Mouse (Mus musculus) c-Kit-negative CD71-positive TER-119-positive erythroid progenitor cells, embryonic 14.5 days (primary cell): ENCODE results near the gene Ushbp1.
"Not testable (repeated sequence)": the region's sequence is repeated elsewhere in the genome, so short reads cannot be mapped to it uniquely, and the experiment has no call there.

Source experiments
- DNase-seq: peaks from one replicate; pipeline ENCODE4 v3.0.0-alpha.2; 2013; ENCODE audit warnings: low read depth, low spot score

The Ushbp1 gene

DNA sequence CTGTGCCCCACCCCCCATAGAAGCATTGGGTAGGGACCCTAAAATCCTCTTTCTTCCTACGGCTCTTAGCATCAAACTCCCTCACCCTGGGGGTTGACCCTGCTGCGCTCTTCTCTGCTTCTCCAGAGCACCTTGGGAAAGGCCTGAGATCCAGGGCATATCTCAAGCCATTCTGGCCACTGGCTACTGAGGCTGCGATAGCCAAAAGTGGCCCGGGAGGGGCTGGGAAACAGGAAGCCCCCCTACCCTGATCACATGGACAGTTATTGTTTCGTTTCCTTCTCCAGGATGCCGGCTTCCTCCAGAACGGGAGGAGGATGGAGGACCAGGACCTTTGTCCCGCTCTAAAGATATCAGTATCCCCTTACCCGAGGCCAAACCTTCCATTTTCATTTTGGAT, at the start of gene Ushbp1:
TSS of gene Ushbp1 (minus strand) at position 174 of the 400 bp plus-strand sequence.
- no peak for DNase-seq

DNA sequence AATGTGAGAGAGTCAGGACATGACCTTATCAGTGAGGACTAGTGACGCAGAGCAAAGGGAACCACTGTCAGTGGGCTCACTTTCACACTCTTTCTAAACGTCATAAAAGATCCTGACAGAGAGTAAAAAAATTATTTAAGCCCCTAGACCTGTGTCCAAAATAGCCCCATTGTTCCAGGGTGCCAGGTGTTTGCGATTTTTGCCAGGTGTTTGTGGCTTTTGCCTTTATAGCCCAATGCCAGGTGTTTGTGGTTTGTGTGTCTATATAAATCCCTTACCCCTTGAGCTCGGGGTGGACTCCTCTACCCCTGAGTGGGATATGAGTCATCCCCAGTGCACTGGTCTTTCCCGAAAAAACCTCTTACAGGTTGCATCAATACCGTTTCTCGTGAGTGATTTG, 49.5 kb upstream of the Ushbp1 start:
- DNase-seq, result no peak

DNA sequence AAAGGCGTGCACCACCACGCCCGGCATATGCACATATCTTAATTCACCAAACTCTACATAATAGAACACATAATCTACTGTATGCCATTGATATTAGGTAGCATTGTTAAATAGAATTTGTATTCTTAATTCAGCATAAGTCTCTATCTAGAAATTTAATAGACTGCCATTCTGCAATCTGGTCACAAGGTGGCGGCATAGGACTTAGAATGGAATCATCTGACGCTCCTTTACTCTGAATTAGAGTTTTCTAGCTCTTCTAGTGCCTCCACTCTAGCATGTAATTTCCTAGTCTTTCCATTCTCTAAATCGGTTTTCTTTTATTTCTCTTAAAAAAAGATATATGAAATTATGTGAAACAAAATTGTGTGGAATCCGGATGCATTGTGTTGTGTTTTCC, 45.8 kb upstream of the Ushbp1 start:
- DNase-seq, result peak; percentile 54

DNA sequence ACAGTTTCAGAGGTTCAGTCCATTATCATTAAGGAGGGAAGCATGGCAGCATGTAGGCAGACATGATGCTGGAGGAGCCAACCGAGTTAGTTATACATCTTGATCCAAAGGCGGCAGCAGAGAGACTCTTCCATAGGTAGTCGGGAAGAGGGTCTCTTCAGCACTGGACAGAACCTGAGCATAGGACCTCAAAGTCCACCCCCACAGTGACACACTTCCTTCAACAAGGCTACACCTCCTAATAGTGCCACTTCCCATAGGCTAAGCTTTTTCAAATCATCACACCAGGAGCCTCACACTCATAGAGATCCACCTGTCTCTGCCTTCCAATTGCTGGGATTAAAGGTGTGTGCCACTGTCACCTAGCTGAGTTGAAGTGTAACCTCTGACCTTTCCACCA, 41.4 kb upstream of the Ushbp1 start:
- DNase-seq, result no peak

DNA sequence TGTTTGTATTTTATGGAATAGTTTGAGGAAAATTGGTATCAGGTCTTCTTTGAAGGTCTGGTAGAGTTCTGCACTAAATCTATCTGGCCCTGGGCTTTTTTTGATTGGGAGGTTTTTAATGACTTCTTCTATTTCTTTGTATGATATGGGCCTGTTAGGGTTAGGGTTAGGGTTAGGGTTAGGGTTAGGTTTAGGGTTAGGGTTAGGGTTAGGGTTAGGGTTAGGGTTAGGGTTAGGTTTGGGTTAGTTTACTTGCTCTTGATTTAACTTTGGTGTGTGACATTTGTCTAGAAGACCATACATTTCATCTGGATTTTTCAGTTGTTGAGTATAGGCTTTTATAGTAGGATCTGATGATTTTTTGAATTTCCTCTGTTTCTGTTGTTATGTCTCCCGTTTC, 37.3 kb upstream of the Ushbp1 start:
- DNase-seq, result not testable (repeated sequence)

DNA sequence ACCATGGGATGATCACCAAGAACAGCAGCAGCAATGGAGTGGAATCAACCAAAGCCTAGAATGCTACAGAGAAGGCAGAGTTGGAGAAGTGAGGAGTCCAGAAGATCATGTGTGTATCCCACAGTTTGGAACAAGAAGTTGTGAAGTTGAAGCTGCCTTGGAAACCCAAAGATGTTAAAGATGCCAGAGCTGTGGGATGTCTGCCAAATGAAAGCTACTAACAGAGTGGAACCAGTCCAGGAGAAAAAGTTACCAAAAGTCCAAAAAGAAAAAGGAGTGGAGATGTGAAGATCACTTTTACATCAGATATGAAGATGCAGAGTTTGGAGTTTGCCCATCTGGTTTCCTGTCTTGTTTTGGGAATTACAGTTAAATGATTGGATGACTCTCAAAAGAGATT, 26.5 kb upstream of the Ushbp1 start:
- DNase-seq, result no peak

DNA sequence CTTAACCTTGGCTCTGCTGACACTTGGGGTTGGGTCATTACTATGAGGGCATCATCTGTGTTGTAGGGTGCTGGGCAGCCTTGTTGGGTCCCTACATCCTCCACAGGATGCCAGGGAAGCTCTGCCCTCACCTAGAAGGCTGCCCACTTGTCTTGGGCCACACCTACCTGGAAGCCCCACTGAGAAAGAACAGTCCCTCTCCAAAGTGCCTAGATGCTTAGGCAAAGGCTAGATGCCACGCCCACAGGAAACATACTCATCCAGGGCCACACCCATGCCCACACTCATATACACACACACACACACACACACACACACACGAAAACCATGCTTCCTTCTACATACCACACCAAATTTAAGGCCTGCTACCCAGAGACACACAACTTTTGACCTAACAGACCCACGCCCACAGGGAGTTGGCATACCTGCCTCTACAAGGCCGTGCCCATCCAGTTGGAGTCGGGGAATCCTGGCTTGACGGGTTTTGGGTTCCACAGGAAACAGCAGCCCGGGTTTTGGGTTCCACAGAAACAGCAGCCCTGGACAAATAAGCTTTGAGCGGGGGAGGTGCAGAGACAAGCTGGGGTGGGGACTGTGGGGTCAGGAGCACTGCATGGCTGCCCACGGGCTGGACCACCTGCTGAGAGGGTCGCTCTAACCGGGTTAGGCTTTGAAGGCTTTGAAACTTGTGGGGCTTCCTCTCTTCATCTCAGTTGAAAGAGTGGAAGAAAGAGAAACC, 16.1 kb upstream of the Ushbp1 start:
- DNase-seq, result no peak

DNA sequence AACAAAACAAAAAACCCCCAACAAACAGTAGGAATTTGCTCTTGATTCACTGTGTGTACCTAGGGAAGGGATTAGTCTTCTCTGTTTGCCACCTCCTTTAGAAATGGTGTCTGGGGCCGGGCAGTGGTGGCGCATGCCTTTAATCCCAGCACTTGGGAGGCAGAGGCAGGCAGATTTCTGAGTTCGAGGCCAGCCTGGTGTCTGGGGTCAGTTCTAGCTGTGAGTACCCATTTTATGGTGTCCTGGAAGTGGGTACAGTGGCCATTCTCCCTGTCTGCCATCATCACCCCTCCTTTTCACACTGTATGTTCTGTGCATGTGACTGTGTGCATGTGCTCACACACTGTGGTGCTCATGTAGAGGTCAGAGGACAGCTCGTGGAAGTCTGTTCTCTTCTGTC, 12.6 kb upstream of the Ushbp1 start:
- DNase-seq, result no peak

DNA sequence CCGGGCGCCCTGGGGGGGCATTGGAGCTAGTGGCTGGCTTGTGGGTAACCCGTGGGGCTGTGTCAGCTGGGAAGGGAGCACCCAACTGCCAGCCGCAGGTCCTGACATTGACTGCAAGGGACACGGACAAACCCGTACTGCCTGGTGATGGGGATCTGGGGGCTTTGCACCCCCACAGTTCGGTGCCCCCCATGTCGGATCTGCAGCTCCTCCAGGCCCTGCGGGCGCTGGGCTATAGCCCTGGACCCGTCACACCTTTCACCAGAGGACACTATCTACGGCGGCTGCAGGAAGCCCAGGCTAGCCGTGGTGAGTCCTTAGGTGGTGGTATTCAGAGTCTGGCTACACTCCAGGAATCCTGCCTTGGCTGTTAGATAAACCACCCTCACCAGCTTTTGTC, 11.8 kb upstream of the Ushbp1 start:
- DNase-seq, result no peak

DNA sequence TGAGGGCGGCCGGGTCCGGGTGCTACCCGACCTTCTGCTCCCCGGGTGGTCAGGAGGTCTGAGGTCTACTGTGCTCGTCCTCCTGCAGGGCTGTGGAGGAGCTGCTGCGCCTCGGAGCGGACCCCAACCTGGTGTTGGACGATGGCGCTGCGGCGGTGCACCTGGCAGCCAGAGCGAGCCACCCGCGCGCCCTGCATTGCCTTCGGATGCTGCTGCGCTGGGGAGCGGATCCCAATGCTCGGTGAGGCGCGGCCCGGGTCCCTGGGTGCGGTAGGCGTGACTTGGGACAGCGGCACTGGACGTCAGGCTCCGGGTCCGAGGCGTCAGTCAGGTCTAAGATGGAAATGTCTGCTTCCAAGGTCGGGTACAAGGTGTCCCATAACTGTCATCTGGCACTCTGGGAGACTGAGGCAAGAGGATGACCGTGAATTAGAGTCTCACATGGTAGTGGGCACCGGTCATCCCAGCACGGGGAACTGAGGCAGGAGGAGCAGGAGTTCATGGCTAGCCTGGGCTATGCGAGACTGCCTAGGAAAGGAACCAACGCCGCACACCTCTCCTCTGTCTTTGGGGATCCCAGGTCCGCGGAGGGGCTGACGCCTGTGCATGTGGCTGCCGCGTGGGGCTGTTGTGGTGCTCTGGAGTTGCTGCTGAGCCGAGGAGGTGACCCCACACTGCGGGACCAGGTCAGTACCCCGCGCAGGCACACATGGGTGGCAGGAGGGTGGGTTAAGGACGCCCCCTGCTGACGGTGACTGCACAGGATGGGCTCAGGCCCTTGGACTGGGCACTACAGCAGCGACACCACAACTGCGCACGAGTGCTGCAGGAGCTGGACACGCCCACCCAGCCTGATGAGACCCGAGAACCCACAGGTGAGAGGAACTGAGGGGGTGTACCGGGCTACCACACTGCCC, 10.8 kb upstream of the Ushbp1 start:
- DNase-seq, result peak; percentile 54

DNA sequence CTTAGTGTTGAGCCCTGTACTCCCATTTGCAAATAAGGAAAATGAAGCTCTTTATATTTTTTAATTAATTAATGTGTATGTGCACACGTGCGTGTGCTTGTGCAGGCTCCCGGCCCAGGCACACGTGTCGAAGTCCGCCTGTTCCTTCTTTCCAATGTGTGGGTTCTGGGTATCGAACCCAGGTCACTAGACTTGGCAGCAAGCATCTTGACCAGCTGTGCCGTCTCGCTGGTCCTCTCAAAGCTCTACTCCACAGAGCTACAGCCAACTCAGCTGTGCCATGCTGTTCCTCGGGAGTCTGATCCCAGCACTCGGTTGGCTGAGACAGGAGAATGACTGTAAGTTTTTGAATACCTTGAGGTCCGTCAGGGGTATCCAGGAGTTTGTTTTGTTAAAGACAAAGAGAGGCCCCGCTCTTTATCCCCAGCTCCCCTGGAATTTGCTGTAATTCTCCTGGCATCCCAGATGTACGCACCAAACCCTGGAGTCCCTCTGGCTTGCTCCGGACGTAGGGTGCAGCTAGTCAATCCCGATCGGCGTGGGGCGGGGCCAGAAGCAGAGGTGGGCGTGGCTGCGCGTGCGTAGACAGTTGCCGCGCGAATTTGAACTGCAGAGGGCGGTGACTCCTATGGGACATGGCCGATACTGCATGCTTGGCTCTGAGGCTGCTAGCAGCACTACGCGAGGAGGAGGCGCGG, 9.9 kb upstream of the Ushbp1 start, which contains the start of gene Ankle1:
TSS of gene Ankle1 (plus strand) at position 610 of the 698 bp plus-strand sequence.
- peak; percentile 93 for DNase-seq

DNA sequence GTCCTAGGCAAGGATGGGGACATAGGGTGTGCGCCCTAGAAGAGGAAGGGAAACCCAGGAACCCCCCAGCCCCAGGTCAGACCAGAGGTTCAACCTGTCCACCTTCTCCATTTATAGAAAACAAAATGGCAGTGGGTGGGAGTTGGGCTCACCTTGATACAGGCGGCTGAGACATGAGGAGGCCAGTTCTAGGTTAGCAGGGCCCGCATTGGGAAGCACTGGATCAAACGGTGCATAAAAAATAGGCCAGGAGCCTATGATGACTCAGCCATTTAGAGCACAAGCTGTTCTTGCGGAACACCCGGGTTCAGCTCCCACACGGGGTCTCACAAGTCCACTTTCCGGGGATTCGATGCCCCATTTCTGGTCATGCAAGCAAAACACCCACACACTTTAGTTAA, 9.3 kb upstream of the Ushbp1 start:
- DNase-seq, result peak; percentile 25

DNA sequence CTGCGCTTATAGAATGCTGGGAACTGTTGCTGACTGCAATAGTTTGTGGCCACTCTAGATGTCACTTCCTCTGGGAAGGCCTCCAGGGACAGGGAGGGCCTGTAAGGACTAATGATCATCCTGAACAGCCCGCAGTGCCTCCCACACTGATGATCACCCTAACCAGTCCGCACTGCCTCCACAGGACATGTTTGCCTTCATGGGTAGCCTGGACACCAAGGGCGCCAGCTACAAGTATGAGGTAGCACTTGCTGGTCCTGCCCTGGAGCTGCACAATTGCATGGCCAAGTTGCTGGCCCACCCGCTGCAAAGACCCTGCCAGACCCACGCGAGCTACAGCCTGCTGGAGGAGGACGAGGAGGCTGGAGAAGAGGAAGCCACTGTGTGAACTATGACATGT, 8.4 kb upstream of the Ushbp1 start:
- DNase-seq, result no peak

DNA sequence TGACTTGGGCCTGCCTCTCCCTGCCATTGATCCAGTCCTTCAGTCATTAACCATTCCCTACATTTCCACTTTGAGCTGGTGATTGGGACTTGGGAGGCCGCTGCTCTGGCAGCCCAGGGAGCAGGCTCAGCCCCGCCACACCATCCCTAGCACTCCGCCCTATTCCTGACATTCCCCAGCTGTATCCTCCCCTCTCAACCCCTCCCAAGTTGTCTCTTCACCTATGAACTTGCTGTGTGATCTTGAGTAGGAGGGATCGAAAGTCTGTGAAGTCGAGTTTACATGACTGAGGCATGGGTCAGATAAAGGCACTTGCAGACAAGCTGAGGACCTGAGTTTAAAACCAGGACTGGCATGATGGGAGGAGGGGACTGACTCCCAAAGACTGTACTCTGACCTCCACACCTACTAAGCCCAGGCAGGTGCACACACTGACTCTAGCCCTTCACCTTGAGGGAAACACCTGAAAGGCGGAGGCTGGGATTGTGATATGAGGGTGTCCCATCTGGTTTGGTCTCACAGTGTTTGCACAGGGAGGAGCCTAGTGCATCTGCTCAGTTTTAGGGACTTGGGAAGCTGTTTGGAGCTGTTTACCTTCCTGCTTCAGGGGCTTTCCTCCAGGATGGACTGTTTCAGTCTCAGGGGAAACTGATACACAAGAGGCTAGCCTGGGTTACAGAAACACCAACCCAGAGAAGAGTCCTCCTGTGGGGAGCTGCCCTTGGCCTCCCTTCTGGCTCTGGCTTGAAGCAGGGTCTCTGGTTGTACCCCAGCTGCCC, 7.7 kb upstream of the Ushbp1 start:
- no peak for DNase-seq

DNA sequence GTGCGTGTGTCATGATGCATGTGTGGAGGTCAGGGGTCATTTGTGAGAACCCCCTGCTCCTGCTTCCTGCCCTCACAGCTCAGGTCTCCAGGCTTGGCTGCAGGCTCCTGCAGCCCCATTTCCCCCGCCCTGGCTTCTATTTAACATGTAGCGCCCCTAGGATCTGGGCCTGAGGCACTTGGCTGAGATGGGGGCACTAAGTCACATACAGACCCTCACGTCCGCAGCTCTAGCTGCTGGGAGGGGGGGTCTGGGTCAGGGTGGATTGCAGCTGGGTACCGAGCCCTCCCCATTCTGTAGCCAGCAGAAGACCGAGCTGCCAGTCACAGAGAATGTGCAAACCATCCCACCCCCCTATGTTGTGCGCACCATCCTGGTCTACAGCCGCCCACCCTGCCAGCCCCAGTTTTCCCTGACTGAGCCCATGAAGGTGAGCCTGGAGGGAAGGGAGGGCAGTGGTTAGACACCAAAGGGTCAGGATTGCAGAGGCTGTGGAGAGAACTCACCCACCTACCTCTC, 6.9 kb upstream of the Ushbp1 start:
- no peak for DNase-seq

DNA sequence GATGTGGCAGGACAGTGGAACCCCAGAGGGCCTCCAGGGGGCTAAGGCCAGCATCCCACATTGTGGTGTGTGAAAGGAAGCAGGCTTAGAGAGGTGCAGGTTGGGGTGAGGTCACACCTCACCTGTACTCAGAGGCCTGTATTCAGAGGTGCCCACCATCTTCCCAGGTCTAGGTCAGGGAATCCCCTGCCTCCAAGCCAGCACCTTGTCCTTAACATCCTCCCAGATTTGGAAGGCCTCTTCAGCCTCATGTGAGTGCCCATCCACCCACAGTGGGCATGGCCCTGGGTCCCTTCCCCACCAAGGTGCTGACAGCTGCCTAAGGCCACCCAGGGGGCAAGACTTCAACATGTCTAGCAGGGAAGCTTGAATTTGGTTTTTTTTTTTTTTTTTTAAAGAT, 5.9 kb upstream of the Ushbp1 start:
- DNase-seq, result no peak

DNA sequence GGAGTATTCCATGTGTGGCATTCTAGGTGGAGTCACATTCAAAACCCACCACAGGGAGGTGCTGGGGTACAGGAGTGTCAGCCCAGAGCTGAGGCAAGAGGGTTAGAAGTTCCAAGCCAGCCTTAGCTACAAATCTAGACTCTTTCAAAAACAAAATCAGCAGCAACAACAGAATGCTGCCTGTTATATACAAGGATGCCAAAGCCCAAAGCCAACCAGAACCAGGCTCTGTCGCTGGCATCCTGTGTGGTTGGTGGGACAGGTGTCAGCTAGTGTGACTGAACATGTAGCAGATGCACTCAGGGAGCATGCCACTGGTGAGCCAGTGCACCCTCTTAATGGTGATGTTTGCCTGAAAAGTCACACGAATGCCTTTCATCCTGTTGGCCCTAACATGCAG, 5.2 kb upstream of the Ushbp1 start:
- DNase-seq, result no peak

DNA sequence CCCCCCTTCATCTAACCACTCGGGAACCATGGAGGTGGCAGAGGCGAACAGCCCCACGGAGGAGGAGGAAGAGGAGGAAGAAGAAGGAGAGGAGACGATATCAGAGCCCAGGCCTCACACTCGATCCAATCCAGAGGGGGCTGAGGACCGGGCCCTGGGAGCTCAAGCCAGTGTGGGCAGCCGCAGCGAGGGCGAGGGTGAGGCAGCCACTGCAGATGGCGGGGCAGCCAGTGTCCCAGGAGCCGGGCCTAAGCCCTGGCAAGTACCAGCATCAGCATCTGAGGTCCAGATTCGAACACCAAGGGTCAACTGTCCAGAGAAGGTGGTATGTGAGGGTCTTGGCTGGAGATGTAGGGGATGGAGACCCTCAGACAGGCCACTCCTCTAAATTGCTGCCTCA, 2.1 kb upstream of the Ushbp1 start:
- no peak for DNase-seq

DNA sequence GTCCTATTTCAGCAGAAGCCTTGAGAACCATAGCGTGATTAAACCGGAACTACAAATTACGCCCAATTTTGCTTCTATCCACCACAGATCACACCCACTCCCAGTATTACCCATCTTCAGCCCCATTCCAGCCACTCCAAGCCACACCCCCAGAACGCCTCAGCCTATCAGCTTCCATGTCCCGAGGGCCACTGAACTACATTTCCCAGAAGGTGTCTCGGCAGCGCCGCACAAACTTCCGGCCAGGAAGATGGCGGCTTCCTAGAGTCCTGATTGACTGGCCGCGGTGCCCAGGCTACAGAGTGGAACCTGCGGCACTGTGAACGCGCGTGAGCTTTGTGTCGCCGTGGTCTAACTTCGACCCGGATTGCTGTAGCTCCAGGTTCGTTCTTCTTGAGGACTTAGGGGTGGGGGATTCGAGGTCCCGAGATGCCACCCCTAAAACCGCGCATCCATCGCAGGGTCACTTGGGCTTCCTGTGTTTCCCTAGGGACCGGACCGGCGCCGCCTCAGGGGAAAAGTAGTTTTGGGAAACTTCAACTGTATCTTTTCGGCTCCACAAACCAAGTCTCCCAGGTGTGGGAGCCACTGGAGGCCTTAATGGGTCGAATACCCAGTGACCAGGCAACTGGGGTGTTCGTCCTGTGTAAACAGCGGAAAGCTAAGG, 1.2 kb upstream of the Ushbp1 start, which contains the start of gene Babam1:
TSS of gene Babam1 (plus strand) at position 223 of the 667 bp plus-strand sequence.
- DNase-seq, result peak; percentile 87

DNA sequence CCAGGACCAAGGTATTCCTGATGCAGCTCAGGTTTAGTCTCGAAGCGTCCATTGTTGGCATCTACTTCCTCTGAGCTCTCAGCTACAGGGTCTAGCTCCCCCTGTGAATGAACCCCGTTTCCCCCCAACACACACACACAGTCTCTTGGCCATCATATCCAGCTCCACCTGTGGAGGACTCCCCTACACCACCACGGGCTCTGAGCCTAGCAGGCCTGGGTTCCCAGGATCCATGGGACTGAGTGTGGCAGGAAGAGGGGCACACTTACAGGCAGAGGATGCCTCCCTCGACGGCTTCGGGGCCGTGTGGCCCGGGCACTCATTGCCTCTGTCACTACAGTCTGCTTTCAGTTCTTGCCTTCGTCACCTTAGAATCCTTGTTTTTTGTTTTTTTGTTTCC, 531 bp downstream of the Ushbp1 start:
- no peak for DNase-seq

DNA sequence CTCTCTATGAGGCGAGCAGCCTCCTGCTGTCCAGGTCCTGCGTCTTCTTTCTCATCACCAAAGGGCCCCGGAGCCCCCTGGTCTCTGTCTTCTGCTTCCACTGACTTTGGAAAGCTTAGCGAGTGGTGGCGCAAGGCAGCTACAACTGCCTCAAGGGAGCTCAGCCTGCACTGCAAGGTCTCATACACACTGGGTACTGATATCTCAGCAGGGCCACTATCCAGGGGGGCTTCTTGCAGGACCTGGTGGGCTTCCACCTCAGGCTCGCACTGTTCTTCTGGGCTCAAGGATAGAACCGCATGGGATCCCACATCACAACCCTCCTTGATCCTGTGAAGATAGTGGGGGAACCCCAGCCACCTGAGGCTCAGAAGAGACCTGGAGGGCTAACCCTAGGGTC, 1.1 kb downstream of the Ushbp1 start:
- no peak for DNase-seq
